Mouse (Mus musculus) gastrocnemius, postnatal 10 days (tissue): ENCODE measurements around the gene Elfn2. TPM values are rescaled to one million over a fixed set of nuclear protein-coding genes. Genes with fewer than 3 reads are reported as not detected.

Experiments
- DNase-seq: peaks from one replicate; pipeline ENCODE4 v3.0.0; 2021; ENCODE audit warnings: mixed read lengths
- total RNA-seq, 2 experiments: library from RNA; stranded (reverse); gene quantifications; 2 replicates each; pipeline ENCODE4 v1.2.3; 2021

The Elfn2 gene
- total RNA-seq, 2 experiments from 2014 or later = 0.20 to 0.23 TPM

GRCm38 (mm10) chr15:78720532-78720931, 2.0 kb upstream of the Elfn2 start:
- DNase-seq = no peak

GRCm38 (mm10) chr15:78720094-78720493, 1.5 kb upstream of the Elfn2 start:
- DNase-seq = peak; percentile 67

GRCm38 (mm10) chr15:78719416-78719815, 845 bp upstream of the Elfn2 start:
- DNase-seq = no peak

GRCm38 (mm10) chr15:78716936-78717335, 1.6 kb downstream of the Elfn2 start:
- DNase-seq = no peak

- DNase-seq = no peak
These were observed 2.7 kb downstream of the Elfn2 start for GRCm38 (mm10) chr15:78715856-78716255.

- no peak for DNase-seq
These were observed 4.8 kb downstream of the Elfn2 start for GRCm38 (mm10) chr15:78713751-78714150.

GRCm38 (mm10) chr15:78712335-78713258, 6.0 kb downstream of the Elfn2 start:
- peak; percentile 26 for DNase-seq

GRCm38 (mm10) chr15:78711935-78712334, 6.6 kb downstream of the Elfn2 start:
- DNase-seq = no peak

- no peak for DNase-seq
These were observed 7.9 kb downstream of the Elfn2 start for GRCm38 (mm10) chr15:78710634-78711033.

- no peak for DNase-seq
These were observed 8.8 kb downstream of the Elfn2 start for GRCm38 (mm10) chr15:78709767-78710166.

GRCm38 (mm10) chr15:78706630-78707029, 11.9 kb downstream of the Elfn2 start:
- DNase-seq = no peak

- DNase-seq = no peak
These were observed 13.7 kb downstream of the Elfn2 start for GRCm38 (mm10) chr15:78704824-78705223.

- DNase-seq = no peak
These were observed 14.6 kb downstream of the Elfn2 start for GRCm38 (mm10) chr15:78704007-78704406.

GRCm38 (mm10) chr15:78700420-78700819, 18.2 kb downstream of the Elfn2 start:
- DNase-seq = no peak

GRCm38 (mm10) chr15:78699513-78699912, 19.1 kb downstream of the Elfn2 start:
- no peak for DNase-seq

- no peak for DNase-seq
These were observed 20.0 kb downstream of the Elfn2 start for GRCm38 (mm10) chr15:78698491-78699135.

GRCm38 (mm10) chr15:78698084-78698483, 20.5 kb downstream of the Elfn2 start:
- DNase-seq = no peak

- DNase-seq = no peak
These were observed 22.8 kb downstream of the Elfn2 start for GRCm38 (mm10) chr15:78695745-78696144.

GRCm38 (mm10) chr15:78692505-78692904, 26.1 kb downstream of the Elfn2 start:
- peak; percentile 30 for DNase-seq

- DNase-seq = no peak
These were observed 27.9 kb downstream of the Elfn2 start for GRCm38 (mm10) chr15:78690716-78691115.

GRCm38 (mm10) chr15:78686910-78687309, 31.7 kb downstream of the Elfn2 start:
- DNase-seq = no peak

- no peak for DNase-seq
These were observed 34.5 kb downstream of the Elfn2 start for GRCm38 (mm10) chr15:78684111-78684510.

GRCm38 (mm10) chr15:78683474-78683873, 35.1 kb downstream of the Elfn2 start:
- no peak for DNase-seq

GRCm38 (mm10) chr15:78681781-78682180, 36.8 kb downstream of the Elfn2 start:
- no peak for DNase-seq
